Mouse (Mus musculus): ENCODE results near the gene Ap3b1. TPM values are rescaled to one million over a fixed set of nuclear protein-coding genes. Genes with fewer than 3 reads are reported as not detected.

Ap3b1 gene
- polyA plus RNA-seq, 1 experiment from 2014 or later, result 45.0 TPM

DNA sequence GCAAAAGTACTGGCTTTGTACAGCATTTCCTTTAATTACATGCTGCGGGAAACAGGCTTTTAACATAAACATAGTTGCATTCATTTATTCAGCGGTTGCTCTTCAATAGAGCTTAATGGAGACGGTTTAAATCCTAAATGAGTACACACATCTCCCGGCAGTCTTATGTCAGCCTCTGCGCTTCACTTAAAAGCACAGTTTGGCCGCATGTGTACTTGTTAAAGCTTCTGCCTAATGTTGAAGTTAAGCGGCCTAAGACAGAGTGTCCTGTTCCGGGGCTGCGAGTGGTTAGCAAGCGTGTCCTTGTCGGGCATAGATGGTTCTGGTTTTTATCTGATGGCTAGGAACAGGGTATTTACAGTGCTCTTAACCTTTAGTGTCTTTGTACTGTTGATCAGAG is 187.5 kb downstream of the Ap3b1 start:
- no peaks in the 10 kb centered on the region; the same call in 1 of the 2 replicates for H3K36me3 ChIP-seq
- no peak overlapping the region for H3K9ac ChIP-seq
- H3K27ac ChIP-seq, result no peak overlapping the region
- no peak overlapping the region for H3K4me2 ChIP-seq
- WGBS, result 72% methylated on average over 11 of the region's 11 CpGs
- H3K4me3 ChIP-seq, result no peak overlapping the region
- H3K9me3 ChIP-seq, result no peaks in the 10 kb centered on the region
- peaks cover 27% of the 10 kb centered on the region for H3K4me1 ChIP-seq
- ATAC-seq (ENCODE audit: borderline replicate concordance, extremely low read depth, low FRiP score, low TSS enrichment), result no peak
- no peaks in the 10 kb centered on the region for H3K27me3 ChIP-seq

DNA sequence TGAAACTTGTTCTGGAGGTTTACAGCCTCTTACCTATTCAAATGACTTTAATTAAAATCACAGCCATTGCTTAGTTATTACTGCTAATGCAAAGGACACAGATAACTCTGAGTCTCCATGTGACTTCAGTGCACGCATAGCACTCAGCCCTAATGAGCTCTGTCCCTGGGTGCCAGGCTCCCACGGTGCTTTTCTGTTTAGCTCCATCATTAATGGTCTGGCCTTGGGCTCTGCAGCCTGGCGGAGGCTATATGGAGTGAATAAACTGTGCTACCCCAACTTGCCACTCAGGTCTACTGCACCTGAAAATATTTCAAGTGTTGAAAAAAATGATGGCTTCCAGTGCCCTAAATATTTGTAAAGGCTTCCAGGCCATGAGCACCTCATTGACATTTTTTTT is 190.8 kb downstream of the Ap3b1 start:
- H3K9ac ChIP-seq, result no peak overlapping the region
- WGBS, result 42% methylated on average over 3 of the region's 3 CpGs
- H3K36me3 ChIP-seq, result no peaks in the 10 kb centered on the region
- H3K4me2 ChIP-seq, result no peak overlapping the region
- no peak for ATAC-seq (ENCODE audit: borderline replicate concordance, extremely low read depth, low FRiP score, low TSS enrichment)
- H3K27ac ChIP-seq, result no peak overlapping the region
- no peaks in the 10 kb centered on the region for H3K9me3 ChIP-seq
- peaks cover 27% of the 10 kb centered on the region for H3K4me1 ChIP-seq
- no peak overlapping the region for H3K4me3 ChIP-seq
- H3K27me3 ChIP-seq, result no peaks in the 10 kb centered on the region

DNA sequence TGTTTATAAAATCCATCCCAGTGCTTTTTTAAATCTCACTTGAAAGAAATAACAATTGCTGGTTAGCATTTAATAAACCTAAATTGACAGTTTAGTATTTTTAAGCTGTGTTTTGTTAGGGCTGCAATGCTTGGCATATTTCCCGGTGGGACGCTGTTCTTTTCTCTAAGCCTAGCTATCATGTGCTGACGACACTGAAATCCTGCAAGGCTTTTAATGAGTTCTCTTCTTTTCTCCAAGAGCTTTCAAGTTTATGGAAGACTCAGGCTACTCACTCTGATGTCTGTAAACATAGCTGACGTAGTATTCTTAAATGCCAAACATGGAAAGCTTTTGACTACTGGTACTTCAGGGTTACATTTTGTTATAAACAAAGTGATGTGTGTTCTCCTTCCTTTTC is 191.3 kb downstream of the Ap3b1 start:
- 24% methylated on average over 4 of the region's 4 CpGs for WGBS
- no peaks in the 10 kb centered on the region for H3K27me3 ChIP-seq
- H3K27ac ChIP-seq, result peak overlapping the region; percentile 61
- no peak overlapping the region for H3K4me2 ChIP-seq
- no peaks in the 10 kb centered on the region for H3K9me3 ChIP-seq
- no peak overlapping the region for H3K4me3 ChIP-seq
- no peak overlapping the region for H3K9ac ChIP-seq
- H3K4me1 ChIP-seq, result peaks cover 27% of the 10 kb centered on the region
- no peak for ATAC-seq (ENCODE audit: borderline replicate concordance, extremely low read depth, low FRiP score, low TSS enrichment)
- H3K36me3 ChIP-seq, result no peaks in the 10 kb centered on the region

DNA sequence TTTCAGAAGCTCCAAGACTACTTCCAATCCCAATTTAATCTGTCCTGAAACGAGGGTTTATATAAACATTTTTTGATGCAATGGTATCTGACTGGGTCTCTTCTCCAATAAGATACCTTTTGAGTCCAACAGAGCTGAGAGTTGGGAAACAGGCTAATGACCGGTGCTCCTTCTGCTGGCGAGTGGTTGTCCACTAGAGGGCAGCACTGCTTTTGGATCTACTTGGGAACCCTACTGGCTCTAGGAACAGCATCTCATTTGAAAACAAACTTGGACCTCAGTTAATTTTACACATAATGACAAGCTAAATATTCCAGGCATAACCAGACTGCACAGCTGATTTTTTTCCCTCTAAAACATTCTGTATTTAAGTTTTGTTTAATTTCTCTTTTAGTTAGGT is 201.3 kb downstream of the Ap3b1 start:
- Histone ChIP-seq H3K4me3 (no peak overlapping the region), H3K9me3 (no peaks in the 10 kb centered on the region), H3K36me3 (no peaks in the 10 kb centered on the region), H3K27ac (no peak overlapping the region), H3K27me3 (no peaks in the 10 kb centered on the region), H3K4me2 (no peak overlapping the region), H3K4me1 (peaks cover 8% of the 10 kb centered on the region; the same call in 1 of the 2 replicates), H3K9ac (no peak overlapping the region)
- WGBS, result 1% methylated on average over 3 of the region's 3 CpGs
- ATAC-seq (ENCODE audit: borderline replicate concordance, extremely low read depth, low FRiP score, low TSS enrichment), result no peak

DNA sequence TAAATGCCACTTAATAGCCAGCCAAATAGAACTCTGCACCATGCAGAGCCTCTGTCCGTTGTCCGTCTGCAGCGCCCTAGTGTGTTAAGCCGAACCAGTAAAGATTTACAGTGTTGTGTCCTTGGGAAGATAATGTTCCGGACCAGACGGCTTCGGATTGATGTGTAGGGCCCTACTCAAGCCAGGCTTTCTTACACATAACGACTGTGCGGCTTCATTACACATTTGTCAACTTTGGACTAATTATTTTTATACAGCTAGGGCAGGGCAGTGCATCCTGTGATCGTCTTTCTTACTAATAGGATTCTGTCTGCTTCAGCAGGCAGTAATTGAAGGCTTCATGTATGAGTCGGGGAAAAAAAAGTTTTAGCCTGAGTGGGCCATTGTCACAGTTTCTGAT is 202.1 kb downstream of the Ap3b1 start:
- no peak overlapping the region for H3K4me2 ChIP-seq
- no peaks in the 10 kb centered on the region for H3K9me3 ChIP-seq
- ATAC-seq (ENCODE audit: borderline replicate concordance, extremely low read depth, low FRiP score, low TSS enrichment), result no peak
- no peaks in the 10 kb centered on the region for H3K36me3 ChIP-seq
- peaks cover 8% of the 10 kb centered on the region; the same call in 1 of the 2 replicates for H3K4me1 ChIP-seq
- 81% methylated on average over 11 of the region's 11 CpGs for WGBS
- H3K27me3 ChIP-seq, result no peaks in the 10 kb centered on the region
- H3K9ac ChIP-seq, result no peak overlapping the region
- no peak overlapping the region for H3K4me3 ChIP-seq
- no peak overlapping the region for H3K27ac ChIP-seq

DNA sequence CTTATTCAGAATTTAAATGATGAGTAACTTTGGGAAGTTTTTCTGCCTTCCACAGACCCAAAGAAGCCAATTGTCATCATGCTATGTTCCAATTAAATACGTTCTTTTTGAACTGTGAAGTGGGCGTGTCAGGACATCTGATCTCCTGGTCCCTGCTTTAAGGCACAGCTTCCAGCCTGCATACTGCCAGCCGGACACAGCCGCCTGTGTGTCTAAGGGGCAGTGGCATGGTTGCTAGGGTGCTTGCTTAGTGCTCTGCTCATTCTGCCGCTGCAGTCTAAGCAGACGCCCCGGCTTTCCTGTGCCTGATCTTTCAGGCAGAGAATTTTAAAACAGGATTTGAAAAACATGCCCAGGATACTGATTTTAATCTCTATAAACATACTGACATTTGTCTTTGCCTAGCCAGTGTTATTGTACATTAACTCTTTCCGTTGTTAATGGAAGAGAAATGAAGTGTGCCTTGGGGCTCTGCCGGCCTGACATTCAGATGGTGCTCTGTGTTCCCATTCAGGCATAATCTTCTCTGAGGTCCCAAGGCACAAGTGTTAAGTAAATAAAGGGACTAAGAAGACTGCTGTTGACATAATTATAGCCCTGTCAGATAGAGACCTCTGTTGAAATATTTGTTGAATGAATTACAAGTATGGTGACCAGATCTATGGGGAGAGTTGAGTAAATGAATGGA is 204.0 kb downstream of the Ap3b1 start:
- peaks cover 8% of the 10 kb centered on the region; the same call in 1 of the 2 replicates for H3K4me1 ChIP-seq
- no peaks in the 10 kb centered on the region for H3K9me3 ChIP-seq
- no peaks in the 10 kb centered on the region for H3K36me3 ChIP-seq
- no peak overlapping the region for H3K4me2 ChIP-seq
- no peak overlapping the region for H3K27ac ChIP-seq
- WGBS, result 20% methylated on average over 9 of the region's 9 CpGs
- ATAC-seq (ENCODE audit: borderline replicate concordance, extremely low read depth, low FRiP score, low TSS enrichment), result no peak
- no peak overlapping the region for H3K9ac ChIP-seq
- no peaks in the 10 kb centered on the region for H3K27me3 ChIP-seq
- H3K4me3 ChIP-seq, result no peak overlapping the region

DNA sequence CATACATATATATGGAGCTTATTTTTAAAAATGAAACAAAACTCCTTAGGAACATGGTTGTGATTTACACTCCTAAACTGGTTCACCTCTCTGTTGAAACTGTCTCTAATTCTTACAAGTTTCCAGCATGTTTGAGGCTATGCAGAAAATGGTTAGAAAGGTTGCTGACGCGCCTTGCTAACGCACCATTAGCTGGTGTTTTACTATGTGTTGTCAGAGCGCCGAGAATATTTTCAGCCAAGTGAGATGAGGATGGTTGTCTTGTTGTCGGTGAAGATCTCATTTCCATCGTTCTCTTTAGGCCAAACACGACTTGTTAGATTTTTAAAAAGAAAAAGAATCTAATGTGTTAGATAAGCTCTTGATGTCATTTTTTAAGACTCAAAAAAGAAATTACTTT is 205.1 kb downstream of the Ap3b1 start:
- no peaks in the 10 kb centered on the region for H3K36me3 ChIP-seq
- H3K4me2 ChIP-seq, result no peak overlapping the region
- H3K27me3 ChIP-seq, result no peaks in the 10 kb centered on the region
- H3K9ac ChIP-seq, result no peak overlapping the region
- ATAC-seq (ENCODE audit: borderline replicate concordance, extremely low read depth, low FRiP score, low TSS enrichment), result no peak
- H3K9me3 ChIP-seq, result no peaks in the 10 kb centered on the region
- H3K4me3 ChIP-seq, result no peak overlapping the region
- H3K27ac ChIP-seq, result no peak overlapping the region
- 80% methylated on average over 8 of the region's 8 CpGs for WGBS
- peaks cover 8% of the 10 kb centered on the region; the same call in 1 of the 2 replicates for H3K4me1 ChIP-seq

DNA sequence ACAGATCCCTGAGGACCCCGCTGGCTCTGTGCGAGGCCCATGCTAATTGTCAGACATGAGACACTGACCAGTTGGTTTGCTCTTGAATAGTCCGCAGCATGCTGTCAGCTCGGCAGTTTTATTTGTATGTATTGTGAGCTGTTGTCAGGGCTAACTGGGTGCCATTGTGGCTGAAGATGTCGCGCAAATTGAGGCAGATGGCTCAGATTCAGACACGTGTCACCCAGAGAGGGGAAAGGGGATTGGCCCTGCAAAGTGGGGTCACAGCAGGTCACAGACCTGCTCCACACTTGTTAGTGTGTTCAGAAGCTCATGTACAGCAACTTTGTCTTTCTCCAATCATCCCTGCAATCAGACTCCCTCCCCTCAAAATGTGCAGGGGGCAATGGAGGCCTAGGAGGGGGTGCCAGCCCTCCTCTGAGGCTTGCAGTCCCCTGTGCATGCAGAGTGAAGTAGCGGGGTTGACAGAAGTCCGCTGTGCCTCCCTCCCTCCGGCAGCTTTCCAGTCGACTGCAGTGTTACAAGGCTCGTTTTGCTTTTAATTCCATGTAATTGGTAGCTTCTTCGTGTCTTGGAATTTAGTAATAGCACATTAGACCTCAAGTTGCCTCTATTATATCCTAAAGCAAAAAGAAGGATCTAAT is 205.7 kb downstream of the Ap3b1 start:
- Histone ChIP-seq H3K9ac (no peak overlapping the region), H3K4me3 (no peak overlapping the region), H3K9me3 (no peaks in the 10 kb centered on the region), H3K27me3 (no peaks in the 10 kb centered on the region), H3K4me2 (no peak overlapping the region), H3K27ac (no peak overlapping the region), H3K4me1 (peaks cover 8% of the 10 kb centered on the region; the same call in 1 of the 2 replicates), H3K36me3 (no peaks in the 10 kb centered on the region)
- 75% methylated on average over 13 of the region's 13 CpGs for WGBS
- no peak for ATAC-seq (ENCODE audit: borderline replicate concordance, extremely low read depth, low FRiP score, low TSS enrichment)

DNA sequence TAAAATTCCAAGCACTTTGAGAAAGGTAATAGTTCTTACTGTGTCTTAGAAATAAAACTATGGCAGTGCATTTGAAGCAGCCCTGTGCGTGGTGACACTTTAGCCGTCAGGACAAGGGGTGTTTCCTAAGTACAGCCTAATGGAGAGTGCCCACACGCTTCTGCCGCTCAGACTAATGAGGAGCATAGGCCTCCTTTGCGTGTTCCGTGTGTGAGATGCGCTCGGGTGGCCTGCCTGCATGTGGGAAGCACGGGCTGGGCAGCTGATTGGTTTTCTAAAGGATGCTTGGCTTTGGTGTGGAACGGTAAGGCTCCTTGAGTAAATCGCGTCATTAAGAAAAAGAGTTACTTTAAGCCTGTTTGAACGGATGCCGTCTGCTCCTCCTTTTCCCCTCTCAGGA is 206.4 kb downstream of the Ap3b1 start:
- 93% methylated on average over 14 of the region's 14 CpGs for WGBS

DNA sequence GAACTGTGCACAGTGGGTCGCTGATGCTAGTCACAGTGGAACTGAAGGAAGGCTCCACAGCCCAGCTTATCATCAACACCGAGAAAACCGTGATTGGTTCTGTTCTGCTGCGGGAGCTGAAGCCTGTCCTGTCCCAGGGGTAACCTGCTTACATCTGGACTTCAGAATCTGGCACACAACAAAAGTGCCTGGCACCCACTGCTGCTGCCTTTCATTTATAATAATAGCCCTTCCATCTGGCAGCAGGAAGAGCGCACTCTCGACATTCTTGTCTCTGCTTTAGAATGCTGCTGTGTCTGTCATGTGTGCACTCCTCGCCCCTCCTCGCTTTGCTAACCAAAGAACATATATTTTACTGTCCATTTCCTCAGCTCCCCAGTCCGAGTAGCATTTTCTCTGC is 206.9 kb downstream of the Ap3b1 start:
- Histone ChIP-seq H3K27ac (no peak overlapping the region), H3K9me3 (no peaks in the 10 kb centered on the region)
- ATAC-seq (ENCODE audit: borderline replicate concordance, extremely low read depth, low FRiP score, low TSS enrichment), result no peak

More for the DNA sequence above, 206.4 kb downstream of the Ap3b1 start:
- no peak overlapping the region for H3K27ac ChIP-seq
- no peak for ATAC-seq (ENCODE audit: borderline replicate concordance, extremely low read depth, low FRiP score, low TSS enrichment)
- H3K4me3 ChIP-seq, result no peak overlapping the region
- no peaks in the 10 kb centered on the region for H3K9me3 ChIP-seq
- H3K9ac ChIP-seq, result no peak overlapping the region
- no peaks in the 10 kb centered on the region for H3K36me3 ChIP-seq
- H3K27me3 ChIP-seq, result no peaks in the 10 kb centered on the region
- no peak overlapping the region for H3K4me2 ChIP-seq
- H3K4me1 ChIP-seq, result peaks cover 8% of the 10 kb centered on the region; the same call in 1 of the 2 replicates

DNA sequence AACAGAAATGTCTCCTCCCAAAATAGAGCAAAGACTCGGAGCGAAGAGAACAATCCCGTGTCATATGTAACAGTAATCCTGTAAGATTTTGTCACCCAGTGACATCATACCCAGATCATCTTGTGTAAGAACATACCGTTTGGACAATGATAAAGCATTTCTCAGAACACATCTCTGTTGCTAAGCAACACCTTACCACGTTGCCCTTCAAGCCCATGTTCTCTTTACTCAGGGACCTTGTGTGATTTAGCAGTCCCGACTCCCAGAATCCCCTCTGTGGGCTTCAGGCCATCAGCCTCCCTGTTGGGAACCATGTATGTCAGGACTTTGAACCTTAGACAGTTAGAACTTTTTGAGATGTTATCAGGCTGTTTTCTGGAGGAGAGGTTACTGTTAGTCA is 209.0 kb downstream of the Ap3b1 start:
- peaks cover 5% of the 10 kb centered on the region; the same call in 1 of the 2 replicates for H3K4me1 ChIP-seq
- no peak overlapping the region for H3K9ac ChIP-seq
- H3K4me3 ChIP-seq, result no peak overlapping the region
- 67% methylated on average over 6 of the region's 6 CpGs for WGBS
- no peaks in the 10 kb centered on the region for H3K36me3 ChIP-seq
- H3K27ac ChIP-seq, result no peak overlapping the region
- no peaks in the 10 kb centered on the region for H3K9me3 ChIP-seq
- ATAC-seq (ENCODE audit: borderline replicate concordance, extremely low read depth, low FRiP score, low TSS enrichment), result no peak
- H3K4me2 ChIP-seq, result no peak overlapping the region
- H3K27me3 ChIP-seq, result no peaks in the 10 kb centered on the region

More for the DNA sequence above, 206.9 kb downstream of the Ap3b1 start:
- WGBS, result 77% methylated on average over 9 of the region's 9 CpGs
- H3K27me3 ChIP-seq, result no peaks in the 10 kb centered on the region
- no peak overlapping the region for H3K4me3 ChIP-seq
- no peak overlapping the region for H3K9ac ChIP-seq
- H3K36me3 ChIP-seq, result no peaks in the 10 kb centered on the region
- peaks cover 8% of the 10 kb centered on the region; the same call in 1 of the 2 replicates for H3K4me1 ChIP-seq
- no peak overlapping the region for H3K4me2 ChIP-seq

DNA sequence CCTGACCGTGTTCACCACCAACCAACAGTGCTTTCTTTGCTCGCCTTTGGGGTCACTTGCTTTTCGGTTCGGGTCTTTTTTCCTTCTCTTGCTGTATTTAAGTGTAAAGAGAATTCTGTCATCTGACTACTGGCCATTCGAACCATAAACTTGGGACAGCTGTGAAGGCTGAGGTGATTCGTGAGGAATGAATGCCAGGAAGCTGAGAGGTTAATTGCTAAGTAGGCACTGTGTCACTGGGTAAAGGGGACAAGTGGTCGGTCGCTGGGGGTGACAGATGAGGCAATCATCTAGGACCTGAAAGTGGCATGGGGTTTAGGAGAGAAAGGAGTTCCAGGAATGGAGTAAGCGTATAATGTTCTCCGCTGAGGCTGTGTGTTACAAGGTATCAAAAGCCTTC is 212.2 kb downstream of the Ap3b1 start:
- Histone ChIP-seq H3K36me3 (no peaks in the 10 kb centered on the region), H3K9me3 (no peaks in the 10 kb centered on the region), H3K9ac (no peak overlapping the region), H3K27ac (no peak overlapping the region), H3K4me2 (no peak overlapping the region), H3K27me3 (peaks cover 7% of the 10 kb centered on the region; the same call in 1 of the 2 replicates), H3K4me1 (no peaks in the 10 kb centered on the region), H3K4me3 (no peak overlapping the region)
- no peak for ATAC-seq (ENCODE audit: borderline replicate concordance, extremely low read depth, low FRiP score, low TSS enrichment)
- WGBS, result 73% methylated on average over 10 of the region's 10 CpGs
